In genomic region chr6:116337466-116337834, GRCm38 (mm10) we compare ENCODE assay signal across 8 mouse cellular contexts. TPM values are rescaled to one million over a fixed set of nuclear protein-coding genes. Genes with fewer than 3 reads are reported as not detected.
DNase-seq lines count a peak whose midpoint lies in the region; ATAC-seq and TF ChIP-seq lines count a peak whose summit lies in the region.

No protein-coding gene starts in this region.

- peak overlapping the region; percentile 89; the same call in 1 of the 2 replicates for H3K9ac ChIP-seq in kidney, postnatal 0 days (ENCODE audit: low read depth, low read length)
- H3K9ac ChIP-seq in hindbrain, postnatal 0 days (replicated peaks; ENCODE audit: low read length): peak overlapping the region; percentile 69

- no peaks in the 10 kb centered on the region for H3K36me3 ChIP-seq in kidney, postnatal 0 days (ENCODE audit: insufficient read depth, low read length)
- H3K36me3 ChIP-seq in embryonic facial prominence, embryonic 10.5 days (replicated peaks): peaks cover 16% of the 10 kb centered on the region
- H3K36me3 ChIP-seq in hindbrain, postnatal 0 days (ENCODE audit: insufficient read depth, low read length): no peaks in the 10 kb centered on the region
- no peaks in the 10 kb centered on the region for H3K36me3 ChIP-seq in myocyte (ENCODE audit: control insufficient read depth, insufficient read depth)

- peak overlapping the region; percentile 91 for H3K4me3 ChIP-seq in kidney, postnatal 0 days (replicated peaks; ENCODE audit: low read depth, low read length)
- peak overlapping the region; percentile 97 for H3K4me3 ChIP-seq in embryonic facial prominence, embryonic 10.5 days
- peak overlapping the region; percentile 80 for H3K4me3 ChIP-seq in hindbrain, postnatal 0 days (ENCODE audit: low read length)
- H3K4me3 ChIP-seq in myocyte: peak overlapping the region; percentile 34

- no peak for TF ChIP-seq CTCF in kidney, postnatal 0 days (IDR thresholded peaks at IDR 0.05; ENCODE audit: low read depth)
- no peak for TF ChIP-seq CTCF in hindbrain, postnatal 0 days (IDR thresholded peaks at IDR 0.05; ENCODE audit: low read depth)

- intact Hi-C loops in gastrocnemius, postnatal 36 days (cut with DNase I): no loop called here

- H3K79me2 ChIP-seq in myocyte (ENCODE audit: control insufficient read depth, insufficient read depth): peaks cover 41% of the 10 kb centered on the region

- H3ac ChIP-seq in myocyte (ENCODE audit: control insufficient read depth, insufficient read length): peak overlapping the region; percentile 60

- H3K27me3 ChIP-seq in kidney, postnatal 0 days (ENCODE audit: insufficient read depth, low read length): no peaks in the 10 kb centered on the region
- peaks cover 12% of the 10 kb centered on the region for H3K27me3 ChIP-seq in embryonic facial prominence, embryonic 10.5 days (replicated peaks; ENCODE audit: low read depth, poor library complexity, severe bottlenecking)
- no peaks in the 10 kb centered on the region for H3K27me3 ChIP-seq in hindbrain, postnatal 0 days (ENCODE audit: insufficient read depth, low read length)
- H3K27me3 ChIP-seq in myocyte (ENCODE audit: control insufficient read depth, insufficient read depth, insufficient read length): no peaks in the 10 kb centered on the region

- H3K9me3 ChIP-seq in kidney, postnatal 0 days (replicated peaks; ENCODE audit: low read length): no peaks in the 10 kb centered on the region
- H3K9me3 ChIP-seq in embryonic facial prominence, embryonic 10.5 days: no peaks in the 10 kb centered on the region
- H3K9me3 ChIP-seq in hindbrain, postnatal 0 days (ENCODE audit: low read length): no peaks in the 10 kb centered on the region

- no peaks in the 10 kb centered on the region for H3K4me1 ChIP-seq in kidney, postnatal 0 days (replicated peaks; ENCODE audit: insufficient read depth, low read length)
- peaks cover 8% of the 10 kb centered on the region for H3K4me1 ChIP-seq in embryonic facial prominence, embryonic 10.5 days
- peaks cover 6% of the 10 kb centered on the region; the same call in 1 of the 2 replicates for H3K4me1 ChIP-seq in hindbrain, postnatal 0 days (ENCODE audit: insufficient read depth, low read length)

- no peak for TF ChIP-seq POLR2A in myocyte (IDR thresholded peaks at IDR 0.05; ENCODE audit: insufficient read length, low read depth)

- DNase-seq in kidney, postnatal 0 days (ENCODE audit: low spot score): no peak
- DNase-seq in kidney, postnatal 10 days: no peak
- no peak for DNase-seq in embryonic facial prominence, embryonic 10.5 days (ENCODE audit: low spot score)
- DNase-seq in hindbrain, postnatal 0 days (ENCODE audit: low spot score): no peak
- no peak for DNase-seq in adrenal gland, postnatal 36 days
- DNase-seq in layer of hippocampus, adult 8-10 months (ENCODE audit: low spot score in 2 of 2): no peak
- no peak for DNase-seq in gastrocnemius, postnatal 36 days

- H3K27ac ChIP-seq in kidney, postnatal 0 days: 0 out of 2 replicates have a peak overlapping the region, but pooled peaks have one; percentile 78
- H3K27ac ChIP-seq in embryonic facial prominence, embryonic 10.5 days (replicated peaks): peak overlapping the region; percentile 92
- H3K27ac ChIP-seq in hindbrain, postnatal 0 days: peak overlapping the region; percentile 81

- ATAC-seq in kidney, postnatal 0 days (replicated peaks; ENCODE audit: low FRiP score, low read depth): 0 out of 2 replicates have a peak, but pooled peaks have one; percentile 5
- no peak for ATAC-seq in hindbrain, postnatal 0 days

- peak overlapping the region; percentile 72 for H3K4me2 ChIP-seq in kidney, postnatal 0 days (ENCODE audit: low read length)
- peak overlapping the region; percentile 59 for H3K4me2 ChIP-seq in hindbrain, postnatal 0 days (ENCODE audit: low read depth, low read length)
- H3K4me2 ChIP-seq in myocyte (ENCODE audit: low read depth): peak overlapping the region; percentile 93

- 3% methylated on average over 7 of the region's 7 CpGs for whole genome bisulfite sequencing in kidney, postnatal 0 days
- 4% methylated on average over 7 of the region's 7 CpGs for WGBS in embryonic facial prominence, embryonic 10.5 days
- WGBS in hindbrain, postnatal 0 days: 1% methylated on average over 7 of the region's 7 CpGs

TF ChIP-seq in myocyte, 11 proteins besides CTCF, POLR2A, EP300 and RAD21:
- TF ChIP-seq CEBPB (IDR thresholded peaks at IDR 0.05; ENCODE audit: insufficient read depth, poor library complexity, severe bottlenecking) (no peak), POLR2AphosphoS2 (IDR thresholded peaks at IDR 0.05; ENCODE audit: insufficient read length, low read depth) (no peak), MAX (IDR thresholded peaks at IDR 0.05; ENCODE audit: low read depth) (no peak), MYOG (IDR thresholded peaks at IDR 0.05; ENCODE audit: control insufficient read depth in 1 of 3, insufficient read depth in 1 of 3, insufficient read length in 2 of 3, low read depth in 2 of 3) (no peak), TCF3 (IDR thresholded peaks at IDR 0.05; ENCODE audit: insufficient read length, low read depth) (no peak), MYOD1 (IDR thresholded peaks at IDR 0.05; ENCODE audit: control insufficient read depth in 1 of 3, insufficient read length in 2 of 3, low read depth in 2 of 3) (no peak), SRF (IDR thresholded peaks at IDR 0.05; ENCODE audit: control insufficient read depth, insufficient read length, low read depth) (no peak), E2F4 (IDR thresholded peaks at IDR 0.05; ENCODE audit: insufficient read depth) (no peak), REST (IDR thresholded peaks at IDR 0.05; ENCODE audit: insufficient read depth, insufficient read length) (no peak), USF1 (IDR thresholded peaks at IDR 0.05; ENCODE audit: low read depth) (no peak), TCF12 (IDR thresholded peaks at IDR 0.05; ENCODE audit: insufficient read depth, poor library complexity, severe bottlenecking) (no peak)

RNA-seq across cellular contexts. Expression of gene March8, which starts 0.4 kb away (rescaled TPM):
- polyA plus RNA-seq in kidney, postnatal 0 days (2015; fragmentation: Nextera tagmentation; extraction: Ambion mirVana): 36.3 and 37.2 TPM in 2 replicates
- 24.7 and 26.5 TPM in 2 replicates for polyA plus RNA-seq in embryonic facial prominence, embryonic 10.5 days (2016; fragmentation: Nextera tagmentation; extraction: Ambion mirVana)
- total RNA-seq in hindbrain, postnatal 0 days (2014; rRNA removed): 116 and 118 TPM in 2 replicates
- polyA plus RNA-seq in hindbrain, postnatal 0 days (2015; fragmentation: Nextera tagmentation; extraction: Ambion mirVana): 38.8 and 40.0 TPM in 2 replicates
- 38.8 TPM for polyA plus RNA-seq in myocyte (2012; fragmentation: generic; extraction: Trizol)
- total RNA-seq in adrenal gland, postnatal 36 days (2021): 10 to 100 TPM; 52.1 to 71.6 TPM
- 10 to 100 TPM; 51.9 to 59.2 (median 55.7) TPM for total RNA-seq in layer of hippocampus, adult 8-10 months (2022)
- total RNA-seq in gastrocnemius, postnatal 36 days (2021): 10 to 100 TPM; 23.4 to 24.9 TPM

Comparison
In these comparisons a context has a peak if more than half of its experiments do, and no peak if none do; other contexts are left out.
1. H3K4me3 ChIP-seq: peak in every context shown above with its lines; median percentile 97 in embryonic facial prominence, embryonic 10.5 days; 91 in kidney, postnatal 0 days; 80 in hindbrain, postnatal 0 days; 34 in myocyte.